Mouse (Mus musculus) R1 (cell line): ENCODE results near the gene Gm43552.
"Not testable (repeated sequence)": the region's sequence is repeated elsewhere in the genome, so short reads cannot be mapped to it uniquely, and the experiment has no call there.

Experiments
- DNase-seq: peaks from one replicate; pipeline ENCODE4 v3.0.0-alpha.2; 2018; ENCODE audit warnings: low read depth, low spot score

Gm43552 gene

DNA sequence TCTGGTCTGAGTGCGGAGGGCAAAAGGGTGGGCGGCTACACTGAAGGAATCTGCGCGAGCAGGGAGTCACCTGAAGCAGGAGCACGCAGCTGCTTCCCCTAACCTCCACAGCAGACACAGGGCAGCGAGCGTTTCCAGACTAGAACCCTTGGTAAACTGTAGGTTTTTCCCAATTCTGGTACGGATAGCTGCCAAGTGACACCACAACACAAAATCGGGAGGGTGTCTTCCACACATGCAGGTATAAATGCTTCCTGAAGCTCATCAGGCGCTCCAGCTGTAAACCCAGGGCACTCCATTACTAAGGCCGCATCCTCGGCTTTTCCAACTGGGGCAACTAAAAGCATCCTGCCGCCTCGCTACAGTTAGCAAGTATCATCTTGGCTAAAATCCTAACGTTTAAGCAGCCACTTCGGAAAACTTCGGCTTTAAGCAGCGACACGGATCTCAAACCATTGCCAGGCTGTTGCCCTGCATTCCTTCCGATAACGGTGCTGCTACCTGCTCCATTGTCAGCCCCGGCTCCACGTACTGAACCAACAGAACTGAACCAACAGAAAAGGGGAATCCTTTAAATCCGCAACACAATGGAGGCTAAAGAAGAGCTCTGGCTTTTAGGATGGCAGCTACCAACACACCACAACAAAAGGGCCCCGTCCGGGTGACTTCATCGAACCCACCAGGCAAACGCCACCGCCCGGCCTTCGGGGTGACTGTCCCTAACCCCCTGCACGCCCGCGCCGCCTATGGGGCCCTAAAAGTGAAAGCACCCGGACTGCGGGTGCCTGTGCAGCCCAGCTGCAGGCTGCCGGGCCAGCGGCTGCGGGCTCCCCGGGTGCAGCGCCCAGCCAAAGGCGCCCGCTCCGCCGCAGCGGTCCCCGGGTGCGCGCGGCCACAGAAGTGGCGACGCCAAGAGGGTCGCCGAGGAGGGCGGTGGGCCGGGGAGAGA lies 592 bp downstream of the Gm43552 start:
- DNase-seq, result peak; percentile 70

DNA sequence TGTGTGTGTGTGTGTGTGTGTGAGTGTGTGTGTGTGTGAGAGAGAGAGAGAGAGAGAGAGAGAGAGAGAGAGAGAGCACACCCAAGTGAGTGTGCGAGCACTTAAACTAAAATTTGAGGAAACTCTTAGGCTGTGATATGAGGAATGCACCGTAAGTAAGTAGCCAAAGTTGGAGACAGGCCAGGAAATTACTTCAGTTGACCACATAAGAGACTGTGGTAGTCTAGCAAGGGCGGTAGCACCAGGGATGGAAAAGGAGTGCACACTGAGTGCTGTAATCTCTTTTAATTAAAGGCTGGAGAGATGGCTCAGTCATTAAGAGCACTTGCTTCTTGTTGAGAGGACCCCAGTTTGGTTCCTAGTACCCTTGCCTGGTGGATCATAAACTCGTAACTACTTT lies 2.8 kb downstream of the Gm43552 start:
- DNase-seq, result no peak

DNA sequence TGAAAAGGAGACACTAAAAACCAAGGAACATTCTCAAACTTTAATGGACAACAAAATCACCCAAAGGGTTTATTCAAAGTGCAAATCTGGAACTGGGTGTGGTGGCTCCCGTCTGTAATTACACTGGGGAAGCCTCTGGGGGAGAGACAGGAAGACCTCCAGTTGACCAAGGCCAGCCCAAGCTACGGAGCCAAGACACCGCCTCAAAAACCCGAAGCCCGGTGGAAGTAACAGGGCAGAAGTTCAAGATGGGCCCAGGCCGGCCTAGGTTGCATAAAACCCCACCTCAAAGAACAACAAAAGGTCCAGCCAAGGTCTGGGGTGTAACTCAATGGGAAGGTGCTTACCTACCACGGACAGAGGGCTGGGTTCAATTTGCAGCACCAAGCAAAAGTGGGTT lies 3.9 kb downstream of the Gm43552 start:
- DNase-seq, result peak; percentile 46

DNA sequence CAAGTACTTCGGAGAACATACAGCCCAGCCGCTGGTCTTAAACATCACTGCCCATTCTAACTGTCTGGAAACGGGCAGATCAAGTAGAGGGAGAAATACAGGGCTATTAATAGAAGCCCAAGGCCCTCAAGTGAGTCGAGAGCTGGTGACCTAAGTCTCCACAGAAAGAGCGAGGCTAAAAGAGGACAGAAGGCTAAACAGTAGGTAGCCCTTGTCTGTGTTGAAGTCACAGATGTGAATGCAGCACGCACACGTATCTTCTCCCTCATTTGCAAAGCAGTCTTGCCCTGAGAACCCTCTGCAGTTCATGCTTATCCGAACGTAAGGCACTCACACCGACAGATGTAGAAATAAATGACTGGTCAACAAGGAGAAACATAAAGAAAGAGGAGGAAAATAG lies 5.3 kb downstream of the Gm43552 start:
- DNase-seq, result no peak

DNA sequence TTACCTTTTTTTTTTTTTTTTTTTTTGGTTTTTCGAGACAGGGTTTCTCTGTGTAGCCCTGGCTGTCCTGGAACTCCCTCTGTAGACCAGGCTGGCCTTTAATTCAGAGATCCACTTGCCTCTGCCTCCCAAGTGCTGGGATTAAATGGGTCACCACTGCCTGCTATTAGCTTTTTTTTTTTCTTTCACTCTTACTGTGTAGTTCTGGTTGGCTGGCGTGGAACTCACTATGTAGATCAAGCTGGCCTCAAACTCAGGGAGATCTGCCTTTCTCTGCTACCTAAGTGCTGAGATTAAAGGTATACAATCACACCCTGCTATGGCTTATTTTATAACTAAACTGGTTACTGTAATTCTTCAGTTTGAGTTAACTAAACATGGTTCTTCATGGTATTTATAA lies 6.1 kb downstream of the Gm43552 start:
- no peak for DNase-seq

DNA sequence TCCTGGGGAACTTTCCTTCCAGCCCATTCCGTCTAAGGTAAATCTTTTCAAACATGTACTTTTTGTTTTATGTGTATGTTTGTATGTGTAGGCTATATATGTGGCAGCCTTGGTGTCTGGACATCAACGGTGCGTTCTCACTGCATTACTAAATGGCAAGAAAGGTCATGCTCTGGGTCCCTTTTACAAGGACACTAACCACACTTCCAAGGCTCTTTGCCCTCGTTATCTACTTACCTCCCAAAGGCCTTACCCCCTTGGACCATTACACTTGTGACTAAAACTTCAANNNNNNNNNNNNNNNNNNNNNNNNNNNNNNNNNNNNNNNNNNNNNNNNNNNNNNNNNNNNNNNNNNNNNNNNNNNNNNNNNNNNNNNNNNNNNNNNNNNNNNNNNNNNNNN lies 9.6 kb downstream of the Gm43552 start:
- no peak for DNase-seq

DNA sequence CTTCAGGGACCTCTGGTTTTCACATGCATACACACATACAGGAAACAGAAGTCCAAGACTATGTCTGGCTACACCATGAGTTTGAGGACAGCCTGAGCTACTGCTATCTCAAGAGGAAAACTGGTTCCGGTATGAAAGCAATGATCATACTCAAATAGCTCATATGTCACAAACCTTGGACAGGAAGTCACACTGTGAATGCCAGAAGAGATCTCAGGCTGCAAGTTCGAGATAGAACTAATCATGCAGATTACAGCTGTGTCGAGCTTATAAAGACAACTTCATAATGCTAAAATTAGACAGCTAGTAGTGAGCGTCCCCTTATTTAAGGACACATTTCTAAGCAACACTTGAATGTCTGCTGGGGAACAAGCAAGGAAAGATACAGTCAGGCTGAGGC lies 12.1 kb downstream of the Gm43552 start:
- no peak for DNase-seq

DNA sequence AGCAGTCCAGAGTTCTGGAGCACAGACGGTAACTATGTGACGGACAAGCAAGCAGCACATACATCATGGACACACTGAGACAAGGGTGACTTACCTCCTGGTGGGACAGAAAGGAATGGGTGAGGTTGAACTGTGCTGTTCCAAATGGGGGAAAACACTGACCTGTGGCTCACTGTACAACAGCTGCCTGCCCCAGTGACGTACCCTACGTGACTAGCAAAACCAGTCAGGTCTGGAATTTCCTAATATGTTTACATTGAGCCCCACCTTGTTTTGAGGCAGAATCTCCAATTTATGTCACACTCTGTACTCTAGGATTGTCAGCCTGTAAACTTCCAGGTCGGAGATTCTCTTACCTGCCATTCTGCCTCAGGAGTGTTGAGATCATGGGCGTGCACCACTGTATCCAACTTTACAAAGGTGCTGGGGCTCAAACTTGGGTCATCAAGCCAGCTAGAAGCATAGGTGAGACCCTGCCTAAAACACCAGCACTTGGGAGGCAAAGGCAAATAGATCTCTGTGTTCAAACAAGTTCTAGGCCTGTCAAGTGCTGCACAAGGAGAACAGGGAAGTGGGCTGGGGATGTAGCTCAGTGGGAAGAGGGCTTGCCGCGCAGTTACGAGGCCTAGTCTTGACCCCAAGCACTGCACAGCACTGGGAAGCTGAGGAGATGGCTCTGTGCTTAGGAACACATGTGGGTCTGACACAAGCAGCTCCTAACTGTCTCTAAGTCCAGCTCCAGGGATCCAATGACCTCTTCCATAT lies 12.8 kb downstream of the Gm43552 start:
- DNase-seq, result no peak

DNA sequence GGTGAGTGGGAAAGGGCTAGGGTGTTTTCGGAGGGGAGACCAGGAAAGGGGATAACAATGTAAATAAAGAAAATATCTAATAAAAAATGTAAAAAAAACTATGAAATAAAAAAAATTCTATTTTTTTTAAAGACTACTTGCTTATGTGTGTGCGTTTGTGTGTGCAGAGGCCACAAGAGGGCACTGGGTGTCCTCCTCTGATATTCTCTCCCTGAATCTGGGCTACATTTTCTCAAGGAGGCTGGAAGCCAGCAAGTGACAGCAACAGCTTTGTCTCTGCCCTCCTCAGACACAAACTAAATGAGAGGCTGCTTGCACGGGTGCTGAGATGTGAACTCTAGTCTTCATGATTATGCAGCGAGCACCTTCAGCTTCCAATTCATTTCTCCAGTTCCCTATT lies 14.4 kb downstream of the Gm43552 start:
- DNase-seq, result no peak

DNA sequence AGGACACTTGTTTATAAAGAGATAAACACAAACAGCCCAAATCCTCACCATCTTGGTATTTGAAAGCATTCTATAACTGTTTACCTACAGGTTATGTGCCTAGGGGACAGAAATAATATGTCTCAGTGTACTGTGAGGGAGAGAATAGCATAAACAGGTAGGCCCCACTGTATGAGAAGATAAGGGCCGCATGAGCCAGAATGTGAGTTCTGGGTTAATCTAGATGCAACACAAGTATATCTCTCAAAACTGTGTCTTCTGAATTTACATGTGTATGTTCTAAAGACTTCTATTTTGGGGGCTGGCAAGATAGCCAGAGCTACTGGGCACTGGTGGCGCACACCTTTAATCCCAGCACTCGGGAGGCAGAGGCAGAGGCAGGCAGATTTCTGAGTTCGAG lies 15.9 kb downstream of the Gm43552 start:
- not testable (repeated sequence) for DNase-seq

DNA sequence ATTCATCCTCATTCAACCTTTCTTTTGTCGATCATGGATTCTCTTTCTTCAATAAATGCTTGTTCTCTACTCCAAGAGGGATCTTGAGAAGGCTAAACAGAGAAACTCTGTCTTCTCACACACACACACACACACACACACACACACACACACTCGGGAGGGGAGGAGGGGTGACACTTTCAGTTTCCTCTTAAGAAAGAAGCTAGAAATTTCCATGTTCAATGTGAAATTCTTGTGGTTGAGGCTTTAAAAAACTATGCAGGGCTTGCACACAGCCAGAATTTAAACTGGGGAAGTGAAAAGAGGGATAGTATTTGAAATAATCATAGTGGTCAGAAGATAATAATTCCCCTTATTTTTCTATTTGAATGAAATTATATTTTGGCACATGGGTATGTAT lies 16.8 kb downstream of the Gm43552 start:
- no peak for DNase-seq

DNA sequence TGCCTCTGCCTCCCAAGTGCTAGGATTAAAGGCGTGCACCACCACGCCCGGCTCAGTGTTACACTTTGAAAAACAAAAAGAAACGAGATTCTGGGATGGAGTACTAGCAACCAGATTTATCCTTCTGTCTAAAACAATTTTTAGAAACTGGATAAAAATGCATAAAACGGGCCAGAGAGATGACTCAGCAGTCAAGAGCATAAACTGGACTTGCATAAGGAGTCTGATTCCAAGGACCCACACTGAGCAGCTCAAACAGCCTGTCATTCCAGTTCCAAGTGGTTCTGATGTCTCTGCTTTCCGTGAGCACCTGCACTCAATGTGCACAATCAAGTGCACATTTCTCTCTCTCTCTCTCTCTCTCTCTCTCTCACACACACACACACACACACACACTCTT lies 22.9 kb downstream of the Gm43552 start:
- DNase-seq, result no peak

DNA sequence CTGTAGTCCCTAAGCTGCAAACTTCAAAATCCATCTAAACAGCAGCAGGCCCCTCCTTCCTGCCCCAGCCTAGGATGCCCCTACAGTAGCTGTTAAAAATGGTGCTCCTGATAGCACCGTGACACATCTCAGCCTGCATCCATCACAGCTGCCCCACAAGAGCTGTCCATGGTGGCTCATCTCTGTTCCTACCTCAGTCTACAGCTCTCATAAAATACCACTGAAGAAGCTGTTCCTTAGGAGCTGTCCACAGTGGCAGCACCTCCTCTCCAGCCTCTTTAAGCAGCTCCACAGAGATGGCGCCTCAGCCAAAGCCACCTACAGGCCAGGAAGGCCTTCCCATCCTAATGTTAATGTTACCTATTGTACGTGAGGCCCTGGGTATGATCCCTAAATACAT lies 25.7 kb downstream of the Gm43552 start:
- DNase-seq, result peak; percentile 92

DNA sequence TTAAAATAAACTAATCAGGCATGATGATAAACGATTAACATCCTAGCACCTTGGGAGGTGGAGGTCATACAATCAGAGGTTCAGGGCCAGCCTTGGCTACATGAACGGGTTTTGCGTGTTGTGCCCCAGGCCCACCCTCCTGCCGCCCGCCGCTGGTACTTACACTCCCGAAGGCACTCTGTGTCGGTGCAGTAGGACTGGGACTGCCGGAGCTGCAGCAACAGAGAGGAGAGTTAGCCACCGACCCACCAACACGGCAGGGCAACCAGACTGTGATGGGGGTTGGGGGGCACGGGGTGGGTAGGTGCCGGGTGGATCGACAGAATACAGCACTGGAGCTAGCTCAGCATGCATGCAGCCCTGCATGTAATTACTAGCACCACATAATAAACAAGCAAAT lies 32.3 kb downstream of the Gm43552 start:
- peak; percentile 25 for DNase-seq

DNA sequence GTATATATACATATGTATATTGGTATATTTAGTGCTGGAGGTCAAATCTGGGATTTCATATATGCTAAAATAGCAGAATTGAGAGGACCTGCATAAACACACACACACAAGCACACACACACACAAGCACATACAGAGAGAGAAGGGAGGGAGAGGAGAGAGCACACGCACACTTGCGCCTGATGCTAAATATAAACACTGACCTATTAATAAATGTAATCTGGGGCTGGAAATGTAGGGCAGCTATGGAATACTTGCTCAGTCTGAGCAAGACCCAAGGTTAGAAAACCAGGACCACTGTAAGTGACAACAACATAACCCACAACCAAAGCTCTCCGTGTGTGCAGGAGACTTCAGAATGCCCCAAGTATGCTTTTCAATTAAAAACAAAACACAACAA lies 33.2 kb downstream of the Gm43552 start:
- DNase-seq, result no peak

DNA sequence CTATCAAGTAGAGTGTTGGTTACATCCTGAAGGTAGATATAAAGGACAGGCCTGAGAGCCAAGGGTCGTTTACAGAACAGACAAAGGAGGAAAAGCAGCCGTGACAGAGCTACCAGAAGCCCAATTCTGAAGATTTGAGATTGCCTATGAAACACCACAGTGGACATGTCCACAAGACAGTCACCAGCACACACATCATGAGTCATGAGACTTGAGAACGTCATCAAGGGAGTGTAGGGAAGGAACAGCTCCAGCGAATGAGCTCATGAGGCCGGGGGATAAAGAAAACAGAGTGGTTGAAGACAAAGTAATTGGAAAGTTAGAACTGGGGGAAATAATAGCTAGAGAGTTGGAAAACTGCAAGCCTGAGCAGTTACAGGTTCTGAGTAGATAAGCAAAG lies 34.8 kb downstream of the Gm43552 start:
- no peak for DNase-seq

DNA sequence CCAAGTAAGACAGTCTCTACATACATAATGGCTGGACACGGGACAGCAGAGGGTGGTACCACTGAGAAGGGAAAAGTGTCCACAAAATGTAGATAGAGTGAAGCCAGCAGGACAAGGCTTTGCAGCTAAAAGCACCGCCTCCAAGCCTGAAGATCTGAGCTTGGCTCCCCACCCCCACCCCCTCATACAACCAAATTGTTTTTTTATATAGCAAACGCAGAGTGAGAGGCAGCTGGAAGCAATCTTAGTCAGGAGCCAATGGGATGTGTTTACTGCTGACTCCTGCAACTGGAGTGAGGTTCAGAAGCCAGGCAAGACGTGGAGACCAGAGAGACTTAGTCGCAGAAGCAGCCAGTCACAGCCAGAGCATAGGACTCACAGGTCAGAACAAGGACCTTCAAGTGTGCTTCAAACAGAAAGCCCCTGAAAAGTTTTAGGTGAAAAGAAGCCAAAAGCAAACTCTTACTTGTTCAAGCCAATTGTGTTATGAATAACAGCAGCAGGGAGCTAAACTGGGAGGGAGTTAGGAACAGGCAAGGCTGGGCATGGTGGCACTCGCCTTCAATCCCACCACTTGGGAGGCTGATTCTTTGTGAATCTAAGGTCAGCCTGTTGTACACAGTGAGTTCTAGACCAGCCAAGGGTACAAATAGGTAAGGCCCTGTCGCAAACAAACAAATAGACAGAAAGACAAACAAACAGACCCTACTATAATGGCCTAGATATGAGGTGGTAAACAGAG lies 35.4 kb downstream of the Gm43552 start:
- no peak for DNase-seq

DNA sequence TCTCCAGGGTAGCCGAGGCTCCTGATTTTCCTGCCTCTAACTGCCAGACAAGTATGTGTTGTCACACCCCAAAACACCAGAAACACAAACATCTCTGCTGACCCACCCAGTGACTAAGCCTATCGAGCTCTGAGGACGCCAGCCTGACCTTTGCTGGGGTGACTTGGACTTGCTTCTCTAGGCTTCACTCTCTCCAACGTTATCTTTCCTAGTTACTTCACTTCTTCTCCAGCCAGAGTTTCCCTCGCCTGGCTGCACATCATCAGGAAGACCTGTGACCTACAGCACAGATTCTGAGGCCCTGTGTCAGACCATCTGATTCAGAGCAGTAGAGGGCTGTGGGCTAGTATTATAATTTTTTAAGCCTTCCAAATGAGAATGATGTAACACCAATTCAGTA lies 37.9 kb downstream of the Gm43552 start:
- no peak for DNase-seq

DNA sequence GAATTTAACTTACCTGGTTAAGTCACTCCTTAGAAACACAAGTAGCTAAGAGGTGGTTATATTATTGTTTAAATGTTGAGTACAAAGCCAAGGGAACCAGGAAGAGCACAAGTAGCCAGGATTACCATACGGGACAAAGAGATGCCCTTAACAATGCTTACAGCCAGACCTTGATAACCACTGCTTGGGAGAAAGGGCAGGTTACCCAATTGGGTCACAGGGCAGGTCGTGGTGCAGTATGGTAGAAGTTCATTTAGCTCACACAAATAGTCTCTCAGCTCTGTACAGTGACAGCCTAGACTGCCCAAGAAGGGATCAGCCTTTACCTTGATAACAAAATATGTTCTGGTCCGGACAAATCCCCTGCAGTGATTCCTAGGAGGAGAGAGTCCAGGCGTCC lies 43.7 kb downstream of the Gm43552 start:
- no peak for DNase-seq

DNA sequence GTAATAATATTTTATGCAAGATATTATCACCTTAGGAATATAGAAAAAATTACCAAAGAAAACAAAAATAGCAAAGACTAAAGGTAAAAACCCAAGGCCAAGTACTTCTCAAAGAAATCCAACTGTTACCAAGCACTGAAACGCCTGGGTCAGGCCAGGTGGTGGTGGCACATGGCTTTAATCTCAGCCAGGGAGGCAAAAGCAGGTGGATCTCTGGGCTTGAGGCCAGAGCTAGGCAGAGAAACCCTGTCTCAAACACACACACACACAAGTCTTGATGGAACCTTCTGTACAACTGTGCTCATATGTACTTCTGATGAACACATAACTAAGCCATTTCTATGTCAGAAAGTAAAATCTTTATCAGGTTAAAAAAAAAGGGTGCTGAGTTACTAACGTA lies 44.8 kb downstream of the Gm43552 start:
- DNase-seq, result no peak

DNA sequence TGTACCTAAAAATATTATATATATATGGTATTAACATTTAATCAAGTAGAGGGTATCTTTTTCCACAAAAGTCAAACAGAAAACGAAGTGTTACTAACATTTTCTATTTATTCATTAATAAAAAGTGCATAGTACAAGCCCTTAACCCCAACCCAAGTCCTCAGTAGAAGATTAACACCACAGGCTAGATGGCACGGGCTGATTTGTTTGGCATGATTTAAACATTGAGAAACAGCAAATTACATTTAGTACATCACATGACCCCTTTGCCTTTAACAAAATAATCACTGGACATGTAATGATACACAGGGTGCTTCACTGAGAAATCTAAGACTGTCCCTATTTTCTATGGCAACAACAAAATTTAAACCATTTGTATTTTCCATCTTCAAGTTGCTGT lies 45.9 kb downstream of the Gm43552 start:
- no peak for DNase-seq

DNA sequence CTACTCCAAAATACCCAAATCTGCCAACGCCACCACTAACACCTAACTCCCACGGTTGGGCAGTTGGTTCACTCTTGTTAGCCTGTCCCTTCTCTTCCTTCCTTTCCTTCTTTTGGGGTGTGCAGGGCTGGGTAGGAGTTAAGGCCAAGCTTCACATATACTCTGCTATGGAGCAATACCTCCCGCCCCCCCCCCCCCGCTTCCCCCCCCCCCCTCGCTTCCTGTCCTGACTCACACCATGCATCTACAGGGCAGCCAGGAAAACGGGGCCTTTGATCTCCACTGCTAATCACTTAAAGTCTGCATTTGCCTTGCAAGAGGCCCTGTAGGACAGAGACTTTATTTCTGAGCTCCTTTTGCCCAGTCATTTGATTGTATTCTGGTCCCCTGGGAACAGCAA lies 47.7 kb downstream of the Gm43552 start:
- no peak for DNase-seq
